Mouse (Mus musculus): ENCODE measurements at regions not wholly inside any gene's neighbourhood (a gene's known extent, or its start where the extent isn't known, plus 50 kb on each side); places are given as distances from the start of the nearest gene placed in this dataset.

DNA sequence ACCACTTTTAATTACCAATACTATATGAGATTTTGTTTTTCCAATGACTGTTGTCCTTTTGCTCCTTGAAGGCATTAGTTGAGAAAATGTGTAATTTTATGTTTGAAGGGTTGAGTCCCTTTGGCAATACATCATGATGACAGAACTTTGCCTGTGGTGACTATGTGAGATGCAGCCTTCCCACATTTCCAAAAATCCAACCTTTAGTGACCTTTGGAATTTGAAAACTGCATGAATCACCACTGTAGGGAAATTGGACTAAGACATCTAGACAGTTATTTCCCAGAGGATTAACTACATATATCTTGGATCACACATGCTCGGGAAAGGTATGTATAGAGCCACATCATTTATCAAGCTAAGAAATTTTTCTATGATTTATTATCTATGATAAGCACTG, 57.7 kb downstream of the Fbxo5 start:
- intact Hi-C loops (cut with DNase I), result no loop called here
- no peak for DNase-seq (ENCODE audit: extremely low spot score in 1 of 2, low spot score in 2 of 2)

DNA sequence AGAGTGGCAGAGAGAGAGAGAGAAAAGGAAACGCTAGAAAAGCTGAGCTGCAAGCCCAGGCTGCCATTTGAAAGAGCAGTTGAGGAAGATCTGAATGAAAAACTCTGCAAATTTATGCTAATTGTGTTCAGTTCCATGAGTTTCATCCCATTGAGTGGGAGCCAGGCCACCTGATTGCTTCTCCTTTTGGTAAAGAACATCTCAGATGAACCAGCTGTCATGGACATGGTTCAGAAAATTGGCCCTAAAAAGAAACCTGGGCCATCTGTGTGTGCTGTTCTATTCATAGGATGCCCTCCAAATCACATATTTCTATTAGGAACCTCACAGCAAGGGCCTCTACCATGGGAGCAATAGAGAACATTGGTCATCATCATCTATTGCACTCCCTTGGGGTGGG, 70.3 kb downstream of the Fbxo5 start:
- intact Hi-C loops (cut with DNase I), result no loop called here
- peak in 1 of 2 experiments; percentile 0 for DNase-seq (ENCODE audit: extremely low spot score in 1 of 2, low spot score in 2 of 2)

DNA sequence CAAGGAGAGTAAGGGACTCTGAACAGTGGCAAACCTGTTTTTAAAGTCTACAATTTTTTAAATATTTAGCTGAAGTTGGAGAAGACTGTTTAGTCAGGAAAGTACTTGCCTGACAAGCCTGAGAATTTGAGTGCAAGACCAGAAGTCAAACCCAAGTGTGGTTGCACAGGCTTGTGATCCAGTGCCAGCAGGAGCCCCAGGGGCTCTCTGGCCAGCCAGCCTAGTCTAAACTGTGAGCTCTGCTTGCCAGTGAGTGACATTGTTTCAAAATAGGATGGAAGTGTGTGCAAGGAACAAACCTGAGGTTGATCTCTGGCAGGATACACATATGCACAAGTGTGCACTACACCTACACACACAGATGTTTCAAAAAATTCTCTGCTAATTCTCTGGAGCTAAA, 60.8 kb downstream of the Vip start:
- DNase-seq (ENCODE audit: extremely low spot score in 1 of 2, low spot score in 2 of 2), result no peak
- intact Hi-C loops (cut with DNase I), result no loop called here

DNA sequence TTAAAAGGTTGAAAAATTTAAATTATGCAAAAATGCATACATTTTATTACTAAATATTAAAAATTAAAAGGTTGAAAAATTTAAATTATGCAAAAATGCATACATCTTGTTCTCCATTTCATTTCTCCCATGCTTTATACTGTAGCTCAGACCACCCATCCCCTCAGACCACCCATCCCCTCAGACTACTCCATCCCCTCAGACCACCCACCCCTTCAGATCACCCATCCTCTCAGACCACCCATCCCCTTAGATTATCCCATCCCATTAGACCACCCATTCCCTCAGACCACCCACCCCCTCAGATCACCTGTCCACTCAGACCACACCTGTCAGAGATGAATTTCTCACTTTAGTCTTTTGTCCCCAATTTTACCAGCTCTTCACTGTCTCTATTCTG, 58.4 kb downstream of the Vip start:
- intact Hi-C loops (cut with DNase I), result no loop called here
- no peak for DNase-seq (ENCODE audit: extremely low spot score in 1 of 2, low spot score in 2 of 2)

All from left cerebral cortex, postnatal 10 days (tissue).